Mouse (Mus musculus) hindbrain, embryonic 14.5 days (tissue): ENCODE results near the gene Grb10. TPM values are rescaled to one million over a fixed set of nuclear protein-coding genes. Genes with fewer than 3 reads are reported as not detected.

Experiments used
- ATAC-seq: fragments of 200-750 bp; cut with Nextera tagmentation; 2 replicates; pipeline ENCODE4 v1.8.0; 2017; ENCODE audit warnings: moderate number of reproducible peaks, mild to moderate bottlenecking, moderate TSS enrichment, moderate library complexity; ENCODE audit not compliant: low FRiP score
- DNase-seq: peaks from one replicate; pipeline ENCODE4 v3.0.0-alpha.2; 2015; ENCODE audit warnings: low spot score
- H3K27ac ChIP-seq: fragments of 300-500 bp; sonication (generic); 2 replicates; pipeline ENCODE4 v1.5.1; 2014; ENCODE audit warnings: mild to moderate bottlenecking, moderate library complexity
- H3K27me3 ChIP-seq: fragments of 300-500 bp; sonication (generic); 2 replicates; pipeline ENCODE4 v1.6.1; 2014; ENCODE audit warnings: mild to moderate bottlenecking, low read length, mixed read lengths; ENCODE audit not compliant: control insufficient read depth, insufficient read depth
- H3K36me3 ChIP-seq: fragments of 300-500 bp; sonication (generic); replicated peaks from 2 replicates; pipeline ENCODE4 v1.6.1; 2014; ENCODE audit not compliant: control insufficient read depth, insufficient read depth
- H3K4me1 ChIP-seq: fragments of 300-500 bp; sonication (generic); replicated peaks from 2 replicates; pipeline ENCODE4 v1.6.1; 2014; ENCODE audit warnings: antibody characterized with exemption, low read length, mixed read lengths; ENCODE audit not compliant: control insufficient read depth, insufficient read depth
- H3K4me2 ChIP-seq: fragments of 300-500 bp; sonication (generic); replicated peaks from 2 replicates; pipeline ENCODE4 v1.6.1; 2014; ENCODE audit warnings: mild to moderate bottlenecking, moderate library complexity
- H3K4me3 ChIP-seq: fragments of 300-500 bp; sonication (generic); replicated peaks from 2 replicates; pipeline ENCODE4 v1.5.1; 2014; ENCODE audit warnings: mild to moderate bottlenecking, low read length
- H3K9ac ChIP-seq: fragments of 300-500 bp; sonication (generic); 2 replicates; pipeline ENCODE4 v1.6.1; 2014
- H3K9me3 ChIP-seq: fragments of 300-500 bp; sonication (generic); 2 replicates; pipeline ENCODE4 v1.6.1; 2016; ENCODE audit warnings: low read length; ENCODE audit not compliant: control insufficient read depth
- WGBS: fragments of 180-500 bp; shearing (Covaris S2); extraction: QIAGEN DNeasy Blood & Tissue Kit; methylation state at CpG from one replicate; pipeline ENCODE4 v1.1.7; 2014; 5-methylcytosine and 5-hydroxymethylcytosine counted together
- polyA plus RNA-seq: library from polyadenylated mRNA; unstranded; fragments of >200 nt; fragmentation: Nextera tagmentation; extraction: Ambion mirVana; gene quantifications from 2 replicates; pipeline ENCODE4 v1.2.1, GENCODE M21; 2014

The Grb10 gene
- polyA plus RNA-seq, 1 experiment from 2014 or later: 49.5 TPM

- 32% methylated on average over 3 of the region's 3 CpGs for WGBS
- H3K4me3 ChIP-seq: no peak overlapping the region
- DNase-seq (no peak), ATAC-seq (no peak)
- no peaks in the 10 kb centered on the region for H3K27me3 ChIP-seq
- H3K9ac ChIP-seq: no peak overlapping the region
- no peaks in the 10 kb centered on the region for H3K4me1 ChIP-seq
- no peaks in the 10 kb centered on the region for H3K9me3 ChIP-seq
- H3K4me2 ChIP-seq: no peak overlapping the region
- H3K36me3 ChIP-seq: no peaks in the 10 kb centered on the region
- no peak overlapping the region for H3K27ac ChIP-seq
Measured at GRCm38 (mm10) chr11:11923900-11924299, 114.6 kb downstream of the Grb10 start.

GRCm38 (mm10) chr11:11923345-11923744 is 115.1 kb downstream of the Grb10 start:
- no peak for ATAC-seq

GRCm38 (mm10) chr11:11922106-11922505 is 116.4 kb downstream of the Grb10 start:
- no peak for DNase-seq
- Histone ChIP-seq H3K4me1 (no peaks in the 10 kb centered on the region), H3K36me3 (no peaks in the 10 kb centered on the region), H3K4me2 (no peak overlapping the region), H3K9ac (no peak overlapping the region), H3K27ac (no peak overlapping the region), H3K9me3 (no peaks in the 10 kb centered on the region), H3K27me3 (no peaks in the 10 kb centered on the region), H3K4me3 (no peak overlapping the region)
- 97% methylated on average over 2 of the region's 2 CpGs for WGBS
- ATAC-seq: no peak

More at GRCm38 (mm10) chr11:11923345-11923744, 115.1 kb downstream of the Grb10 start:
- Histone ChIP-seq H3K4me2 (no peak overlapping the region), H3K9ac (no peak overlapping the region), H3K9me3 (no peaks in the 10 kb centered on the region), H3K4me1 (no peaks in the 10 kb centered on the region), H3K27ac (no peak overlapping the region), H3K27me3 (no peaks in the 10 kb centered on the region), H3K4me3 (no peak overlapping the region), H3K36me3 (no peaks in the 10 kb centered on the region)
- DNase-seq: no peak
- 88% methylated on average over 3 of the region's 3 CpGs for WGBS

DNA sequence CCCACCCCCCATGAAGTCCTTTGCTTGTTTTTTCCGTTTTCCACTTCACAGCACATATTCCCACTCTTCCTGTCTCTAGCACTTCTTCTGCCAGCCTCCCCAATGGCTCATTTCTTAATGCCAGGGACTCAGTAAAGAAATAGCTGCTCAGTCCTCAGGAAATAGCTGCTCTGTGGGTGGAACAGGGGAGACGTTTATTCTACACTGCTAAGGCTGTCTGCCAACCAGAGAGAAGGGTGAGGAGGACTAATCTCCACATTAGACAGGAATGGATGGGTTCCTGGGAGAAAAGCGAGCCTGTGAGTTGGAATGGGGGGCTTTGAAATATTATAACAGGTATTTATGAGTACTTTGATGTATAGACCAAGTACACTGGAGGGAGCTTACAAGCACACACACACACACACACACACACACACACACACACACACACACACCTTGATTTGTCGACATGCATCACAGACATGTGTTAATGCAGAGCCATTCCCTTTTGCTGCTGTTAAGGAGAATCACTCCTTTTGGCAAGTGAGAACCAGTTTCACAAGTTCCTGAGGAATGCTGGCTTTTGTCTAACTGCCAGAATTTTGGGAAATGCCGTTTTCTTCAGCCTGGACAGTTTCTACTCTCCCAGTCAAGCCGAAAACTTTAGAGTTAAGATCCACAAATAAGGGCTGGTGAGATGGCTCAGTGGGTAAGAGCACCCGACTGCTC is 130.6 kb downstream of the Grb10 start:
- H3K27ac ChIP-seq: no peak overlapping the region

GRCm38 (mm10) chr11:11905518-11905917 is 133.0 kb downstream of the Grb10 start:
- DNase-seq (no peak), ATAC-seq (no peak)
- Histone ChIP-seq H3K27me3 (no peaks in the 10 kb centered on the region), H3K9me3 (no peaks in the 10 kb centered on the region; the same call in 1 of the 2 replicates), H3K36me3 (no peaks in the 10 kb centered on the region), H3K27ac (no peak overlapping the region), H3K9ac (no peak overlapping the region), H3K4me3 (no peak overlapping the region), H3K4me1 (no peaks in the 10 kb centered on the region), H3K4me2 (no peak overlapping the region)

More for the DNA sequence above, 130.6 kb downstream of the Grb10 start:
- no peak overlapping the region for H3K9ac ChIP-seq
- DNase-seq (no peak), ATAC-seq (no peak)
- H3K4me2 ChIP-seq: no peak overlapping the region
- no peaks in the 10 kb centered on the region; the same call in 1 of the 2 replicates for H3K9me3 ChIP-seq
- no peak overlapping the region for H3K4me3 ChIP-seq
- no peaks in the 10 kb centered on the region for H3K4me1 ChIP-seq
- no peaks in the 10 kb centered on the region for H3K27me3 ChIP-seq
- WGBS: 61% methylated on average over 7 of the region's 7 CpGs
- H3K36me3 ChIP-seq: no peaks in the 10 kb centered on the region

- no peak overlapping the region for H3K4me3 ChIP-seq
- H3K9ac ChIP-seq: no peak overlapping the region
- H3K9me3 ChIP-seq: no peaks in the 10 kb centered on the region; the same call in 1 of the 2 replicates
- DNase-seq (no peak), ATAC-seq (no peak)
- no peak overlapping the region for H3K27ac ChIP-seq
- WGBS: 61% methylated on average over 5 of the region's 5 CpGs
- H3K36me3 ChIP-seq: no peaks in the 10 kb centered on the region
- no peak overlapping the region for H3K4me2 ChIP-seq
- H3K4me1 ChIP-seq: no peaks in the 10 kb centered on the region
- H3K27me3 ChIP-seq: no peaks in the 10 kb centered on the region
Measured at GRCm38 (mm10) chr11:11904995-11905394, 133.5 kb downstream of the Grb10 start.

GRCm38 (mm10) chr11:11901509-11901908 is 137.0 kb downstream of the Grb10 start:
- WGBS: 73% methylated on average over 5 of the region's 5 CpGs
- H3K4me1 ChIP-seq: no peaks in the 10 kb centered on the region

DNA sequence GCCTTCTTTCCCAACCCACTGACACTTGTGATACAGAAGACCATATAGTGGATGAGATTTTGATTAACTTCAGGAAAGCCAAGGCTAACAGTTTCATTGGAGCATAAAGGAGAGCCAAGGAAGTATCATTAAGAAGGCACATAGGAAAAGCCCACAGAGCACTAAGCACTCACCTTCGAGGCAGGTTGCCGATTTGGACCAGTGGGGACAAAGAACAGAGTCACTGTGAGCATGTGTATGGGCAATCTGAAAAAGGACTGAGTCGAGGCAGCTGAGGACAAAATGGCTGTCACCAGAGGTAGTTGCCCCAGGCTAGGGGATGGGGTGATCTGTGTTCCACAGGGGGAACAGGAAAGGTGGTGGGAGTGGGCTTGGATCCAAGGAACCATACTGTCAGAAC is 140.0 kb downstream of the Grb10 start:
- no peak for ATAC-seq
- WGBS: 92% methylated on average over 3 of the region's 3 CpGs
- no peak for DNase-seq
- Histone ChIP-seq H3K36me3 (no peaks in the 10 kb centered on the region), H3K27me3 (no peaks in the 10 kb centered on the region), H3K4me2 (no peak overlapping the region), H3K4me1 (no peaks in the 10 kb centered on the region), H3K9ac (no peak overlapping the region), H3K9me3 (no peaks in the 10 kb centered on the region), H3K27ac (no peak overlapping the region), H3K4me3 (no peak overlapping the region)

More at GRCm38 (mm10) chr11:11901509-11901908, 137.0 kb downstream of the Grb10 start:
- no peak overlapping the region for H3K9ac ChIP-seq
- H3K27ac ChIP-seq: no peak overlapping the region
- no peaks in the 10 kb centered on the region for H3K9me3 ChIP-seq
- ATAC-seq (no peak), DNase-seq (no peak)
- no peaks in the 10 kb centered on the region for H3K36me3 ChIP-seq
- H3K4me2 ChIP-seq: no peak overlapping the region
- no peak overlapping the region for H3K4me3 ChIP-seq
- no peaks in the 10 kb centered on the region for H3K27me3 ChIP-seq

GRCm38 (mm10) chr11:11897645-11898357 is 140.7 kb downstream of the Grb10 start, which contains the start of gene Ddc:
Gene Ddc, minus strand, starts transcription at chr11:11898144.
- H3K27me3 ChIP-seq: no peaks in the 10 kb centered on the region
- DNase-seq (no peak), ATAC-seq (no peak)
- no peaks in the 10 kb centered on the region for H3K36me3 ChIP-seq
- 76% methylated on average over 12 of the region's 12 CpGs for WGBS
- H3K4me2 ChIP-seq: no peak within 1 kb of the TSS
- H3K4me3 ChIP-seq: no peak within 1 kb of the TSS
- H3K4me1 ChIP-seq: no peaks in the 10 kb centered on the region
- H3K9me3 ChIP-seq: no peaks in the 10 kb centered on the region
- H3K27ac ChIP-seq: no peak within 1 kb of the TSS
- H3K9ac ChIP-seq: no peak within 1 kb of the TSS
